Mouse (Mus musculus): ENCODE measurements around the gene Sept10. TPM values are rescaled to one million over a fixed set of nuclear protein-coding genes. Genes with fewer than 3 reads are reported as not detected.

Sept10 gene
- polyA plus RNA-seq, 1 experiment from 2014 or later: 19.1 TPM

DNA sequence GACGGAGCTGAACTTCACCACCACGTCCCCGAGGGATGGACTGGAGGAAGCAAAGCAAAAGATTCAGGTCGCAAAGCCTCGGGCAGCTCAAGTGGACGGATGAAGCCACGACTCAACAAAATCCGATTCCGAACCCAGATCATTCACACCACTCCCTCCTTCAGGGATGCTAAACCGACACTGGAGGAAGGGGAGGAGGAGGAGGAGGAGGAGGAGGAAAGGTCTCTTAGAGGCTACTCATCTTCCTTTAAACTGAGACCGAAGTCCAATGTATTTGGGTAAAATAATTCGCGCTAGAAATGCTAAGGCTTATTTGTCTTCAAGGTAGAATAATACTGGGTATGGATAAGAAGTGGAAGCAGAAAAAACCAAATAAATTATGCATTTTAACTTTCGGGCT is 1.7 kb upstream of the Sept10 start:
- peak overlapping the region; percentile 92 for H3K9ac ChIP-seq

DNA sequence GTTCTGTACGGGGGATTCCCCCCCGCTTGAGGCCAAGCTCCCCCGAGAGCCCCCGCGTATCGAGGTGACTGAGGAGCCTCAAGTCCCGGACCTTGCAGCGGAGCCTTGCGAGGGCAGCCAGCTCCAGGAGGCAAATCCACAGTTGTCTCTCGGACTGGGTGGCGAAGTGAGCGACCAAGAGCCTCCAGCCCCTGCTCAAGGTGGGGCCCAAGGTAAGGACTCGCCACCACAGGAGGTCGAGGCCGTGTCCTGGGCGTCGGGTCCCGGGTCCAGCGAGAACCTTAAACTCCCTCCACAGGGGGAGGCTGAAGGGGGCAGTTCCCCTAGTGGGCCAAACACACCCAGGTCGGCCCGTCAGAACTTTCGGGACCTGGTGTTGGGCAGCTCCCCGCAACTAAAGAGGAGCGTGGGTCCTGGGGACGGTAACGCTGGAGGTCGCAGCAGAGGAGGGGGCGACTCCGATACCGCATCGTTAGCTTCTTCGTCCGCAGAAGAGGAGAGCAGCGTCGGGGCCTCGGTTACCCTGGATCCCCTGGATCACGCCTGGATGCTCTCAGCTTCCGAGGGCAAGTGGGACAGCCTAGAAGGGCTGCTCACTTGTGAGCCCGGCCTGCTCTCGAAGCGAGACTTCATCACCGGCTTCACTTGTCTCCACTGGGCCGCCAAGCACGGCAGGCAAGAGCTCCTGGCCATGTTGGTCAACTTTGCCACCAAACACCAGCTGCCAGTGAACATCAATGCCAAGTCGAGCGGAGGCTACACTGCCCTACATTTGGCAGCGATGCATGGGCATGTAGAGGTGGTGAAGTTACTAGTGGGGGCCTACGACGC is 839 bp upstream of the Sept10 start:
- WGBS: 2% methylated on average over 48 of the region's 49 CpGs
- no peaks in the 10 kb centered on the region for H3K27me3 ChIP-seq
- peak overlapping the region; percentile 86 for H3K4me3 ChIP-seq
- peak overlapping the region; percentile 96 for H3K27ac ChIP-seq (replicated peaks)
- no peaks in the 10 kb centered on the region for H3K36me3 ChIP-seq
- no peaks in the 10 kb centered on the region for H3K9me3 ChIP-seq
- ATAC-seq (ENCODE audit: low read depth): peak; percentile 52; the same call in 1 of the 2 replicates
- H3K4me2 ChIP-seq: peak overlapping the region; percentile 100
- peak overlapping the region; percentile 92 for H3K9ac ChIP-seq
- H3K4me1 ChIP-seq (replicated peaks): peaks cover 41% of the 10 kb centered on the region

More for the DNA sequence above, 1.7 kb upstream of the Sept10 start:
- Histone ChIP-seq H3K9me3 (no peaks in the 10 kb centered on the region), H3K4me2 (peak overlapping the region; percentile 100), H3K4me1 (replicated peaks) (peaks cover 41% of the 10 kb centered on the region), H3K4me3 (peak overlapping the region; percentile 86), H3K36me3 (no peaks in the 10 kb centered on the region), H3K27me3 (no peaks in the 10 kb centered on the region), H3K27ac (replicated peaks) (no peak overlapping the region)
- 44% methylated on average over 14 of the region's 14 CpGs for WGBS
- no peak for ATAC-seq (ENCODE audit: low read depth)

DNA sequence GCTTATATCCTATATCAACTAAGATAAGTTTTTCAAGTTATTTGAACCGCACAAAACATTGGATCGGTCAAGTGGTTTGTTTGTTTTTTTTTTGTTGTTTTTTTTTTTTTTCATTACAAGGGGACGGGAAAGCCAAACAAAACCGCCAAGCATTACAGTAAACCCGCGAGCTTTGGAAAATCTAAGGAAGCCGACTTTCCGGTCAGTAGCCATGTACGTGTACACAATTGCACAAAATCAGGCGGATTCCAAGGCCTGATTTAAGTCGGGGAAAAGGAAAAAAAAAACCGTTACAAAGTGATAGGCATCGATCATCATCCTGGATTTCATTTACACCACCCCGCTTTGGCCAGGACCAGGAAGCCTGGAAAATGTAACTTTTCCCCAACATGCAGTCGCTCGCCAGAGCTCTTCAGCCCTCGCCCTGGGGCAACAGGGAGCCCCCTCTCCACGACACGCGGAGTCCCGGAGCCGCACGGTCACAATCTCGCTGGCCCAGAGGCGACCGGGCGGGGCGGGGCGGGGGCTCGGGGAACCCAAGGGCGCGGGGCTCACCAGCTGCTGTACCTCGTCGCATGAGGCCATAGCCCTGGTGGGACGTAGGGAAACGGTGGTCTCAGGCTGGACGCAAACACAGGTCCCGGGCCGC is 699 bp downstream of the Sept10 start:
- no peak for ATAC-seq (ENCODE audit: low read depth)
- 2% methylated on average over 39 of the region's 39 CpGs for WGBS
- peak overlapping the region; percentile 86 for H3K4me3 ChIP-seq
- peak overlapping the region; percentile 92 for H3K9ac ChIP-seq
- H3K4me1 ChIP-seq (replicated peaks): peaks cover 41% of the 10 kb centered on the region
- H3K27me3 ChIP-seq: no peaks in the 10 kb centered on the region
- H3K36me3 ChIP-seq: no peaks in the 10 kb centered on the region
- peak overlapping the region; percentile 100 for H3K4me2 ChIP-seq
- no peaks in the 10 kb centered on the region for H3K9me3 ChIP-seq
- H3K27ac ChIP-seq (replicated peaks): peak overlapping the region; percentile 96

DNA sequence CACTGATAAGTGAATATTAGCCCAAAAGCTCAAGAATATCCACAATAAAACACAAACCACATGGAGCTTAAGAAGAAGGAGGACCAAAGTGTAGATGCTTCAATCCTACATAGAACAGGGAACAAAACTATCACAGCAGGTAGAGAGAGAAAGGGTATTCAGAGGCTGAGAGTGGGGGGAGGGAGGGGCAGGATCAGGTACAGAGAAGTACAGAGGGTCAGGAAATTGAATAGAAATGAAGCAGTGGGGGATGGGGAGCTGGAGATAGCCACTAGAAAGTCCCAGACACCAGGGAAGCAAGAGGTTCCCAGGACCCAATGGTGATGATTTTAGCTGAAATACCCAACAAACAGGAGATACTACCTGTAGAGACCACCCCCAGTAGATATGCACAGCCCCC is 21.6 kb downstream of the Sept10 start:
- H3K9ac ChIP-seq: no peak overlapping the region
- H3K4me2 ChIP-seq: no peak overlapping the region
- no peak for ATAC-seq (ENCODE audit: low read depth)
- no peaks in the 10 kb centered on the region for H3K36me3 ChIP-seq
- no peak overlapping the region for H3K4me3 ChIP-seq
- H3K27me3 ChIP-seq: no peaks in the 10 kb centered on the region
- no peak overlapping the region for H3K27ac ChIP-seq (replicated peaks)
- H3K9me3 ChIP-seq: no peaks in the 10 kb centered on the region
- H3K4me1 ChIP-seq (replicated peaks): peaks cover 11% of the 10 kb centered on the region

DNA sequence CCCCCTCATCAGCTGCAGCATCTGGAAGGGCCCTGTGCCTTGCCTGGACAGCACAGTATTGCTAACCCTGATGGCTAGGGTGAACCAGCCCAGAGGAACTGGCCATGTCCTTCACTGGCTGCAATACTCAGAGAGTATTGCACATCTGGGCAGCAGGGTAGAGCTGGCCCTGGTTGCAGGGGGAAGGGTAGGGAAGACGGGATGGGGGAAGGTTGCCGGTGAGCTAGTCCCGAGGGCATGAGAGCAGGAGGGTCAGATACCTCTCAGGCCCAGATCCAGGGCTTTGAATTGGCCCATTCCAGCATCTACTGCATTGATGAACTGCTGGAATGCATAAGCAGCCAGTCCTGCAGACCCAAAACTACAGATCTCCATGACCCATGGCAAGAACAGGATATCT is 24.9 kb downstream of the Sept10 start:
- Histone ChIP-seq H3K9ac (no peak overlapping the region), H3K4me1 (replicated peaks) (peaks cover 16% of the 10 kb centered on the region), H3K4me3 (no peak overlapping the region), H3K27ac (replicated peaks) (no peak overlapping the region), H3K4me2 (no peak overlapping the region), H3K27me3 (no peaks in the 10 kb centered on the region), H3K36me3 (no peaks in the 10 kb centered on the region), H3K9me3 (no peaks in the 10 kb centered on the region)
- no peak for ATAC-seq (ENCODE audit: low read depth)
- 96% methylated on average over 3 of the region's 3 CpGs for WGBS

DNA sequence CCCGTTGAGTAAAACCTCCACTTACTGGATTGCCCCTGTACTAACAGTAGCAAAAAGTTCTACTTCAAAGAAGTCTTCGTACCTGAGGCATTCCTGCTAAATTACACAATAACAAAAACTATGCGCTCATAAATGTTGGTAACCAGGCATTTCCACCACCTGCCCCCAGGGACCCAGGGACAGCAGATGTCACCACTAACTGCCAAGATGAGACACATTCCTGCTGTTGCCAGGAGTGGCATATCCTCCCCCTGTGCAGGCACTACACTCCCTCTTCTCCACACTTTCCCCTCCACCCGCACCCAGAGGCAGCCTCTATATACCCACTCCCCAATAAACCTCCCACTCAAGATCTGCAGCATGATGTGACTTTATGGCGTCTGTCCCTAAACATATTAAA is 26.8 kb downstream of the Sept10 start:
- Histone ChIP-seq H3K4me1 (replicated peaks) (peaks cover 16% of the 10 kb centered on the region), H3K27ac (replicated peaks) (no peak overlapping the region), H3K9me3 (no peaks in the 10 kb centered on the region), H3K9ac (no peak overlapping the region), H3K4me3 (no peak overlapping the region), H3K4me2 (no peak overlapping the region), H3K27me3 (no peaks in the 10 kb centered on the region), H3K36me3 (no peaks in the 10 kb centered on the region)
- no peak for ATAC-seq (ENCODE audit: low read depth)
- 63% methylated on average over 5 of the region's 5 CpGs for WGBS

DNA sequence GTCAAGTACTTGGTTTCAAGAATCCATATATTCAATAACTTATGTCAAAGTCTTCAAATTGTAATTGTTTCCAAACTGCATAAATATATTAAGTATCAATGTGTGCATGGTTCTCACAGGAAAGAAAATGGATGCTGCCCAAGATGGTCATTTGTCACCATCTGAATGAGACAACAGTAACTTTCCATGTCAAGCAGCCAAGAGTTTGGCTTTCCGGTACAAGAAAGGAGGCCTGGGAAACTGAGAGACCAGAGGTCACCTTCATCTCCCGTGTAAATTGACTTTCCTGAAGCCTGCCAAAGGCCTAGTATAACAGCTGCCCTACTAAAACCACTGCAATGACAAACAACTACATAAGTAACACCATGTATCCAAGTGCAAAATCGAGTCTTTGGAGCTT is 39.3 kb downstream of the Sept10 start:
- Histone ChIP-seq H3K36me3 (0 out of 2 replicates have a peak, but pooled peaks cover 9% of the 10 kb centered on the region), H3K27me3 (no peaks in the 10 kb centered on the region), H3K4me3 (no peak overlapping the region), H3K27ac (replicated peaks) (no peak overlapping the region), H3K9ac (no peak overlapping the region), H3K4me1 (replicated peaks) (no peaks in the 10 kb centered on the region), H3K9me3 (no peaks in the 10 kb centered on the region), H3K4me2 (no peak overlapping the region)
- no peak for ATAC-seq (ENCODE audit: low read depth)
- 76% methylated on average over 3 of the region's 3 CpGs for WGBS

DNA sequence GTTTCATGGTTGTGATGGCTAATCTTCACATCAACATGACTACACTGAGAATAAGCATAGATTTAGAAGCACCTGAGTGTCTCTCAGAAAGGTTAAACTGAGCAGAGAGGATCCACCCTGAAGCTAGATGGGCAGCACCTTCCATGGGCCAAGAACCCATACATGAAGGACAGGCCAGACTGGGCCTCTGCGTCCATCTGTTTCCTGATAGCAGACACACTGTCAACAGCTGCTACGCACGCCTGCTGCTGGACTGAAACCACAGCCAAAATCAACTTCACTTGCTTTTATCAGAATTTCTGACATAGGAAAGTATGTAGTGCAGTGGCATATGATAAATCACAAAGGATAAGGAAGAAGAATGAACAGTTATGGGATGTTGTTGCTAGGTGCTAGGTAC is 42.0 kb downstream of the Sept10 start:
- no peak overlapping the region for H3K9ac ChIP-seq
- H3K4me1 ChIP-seq (replicated peaks): no peaks in the 10 kb centered on the region
- H3K4me3 ChIP-seq: no peak overlapping the region
- H3K27me3 ChIP-seq: no peaks in the 10 kb centered on the region
- H3K9me3 ChIP-seq: no peaks in the 10 kb centered on the region
- H3K36me3 ChIP-seq: peaks cover 12% of the 10 kb centered on the region; the same call in 1 of the 2 replicates
- 83% methylated on average over 3 of the region's 3 CpGs for WGBS
- no peak overlapping the region for H3K27ac ChIP-seq (replicated peaks)
- no peak overlapping the region for H3K4me2 ChIP-seq
- ATAC-seq (ENCODE audit: low read depth): no peak

DNA sequence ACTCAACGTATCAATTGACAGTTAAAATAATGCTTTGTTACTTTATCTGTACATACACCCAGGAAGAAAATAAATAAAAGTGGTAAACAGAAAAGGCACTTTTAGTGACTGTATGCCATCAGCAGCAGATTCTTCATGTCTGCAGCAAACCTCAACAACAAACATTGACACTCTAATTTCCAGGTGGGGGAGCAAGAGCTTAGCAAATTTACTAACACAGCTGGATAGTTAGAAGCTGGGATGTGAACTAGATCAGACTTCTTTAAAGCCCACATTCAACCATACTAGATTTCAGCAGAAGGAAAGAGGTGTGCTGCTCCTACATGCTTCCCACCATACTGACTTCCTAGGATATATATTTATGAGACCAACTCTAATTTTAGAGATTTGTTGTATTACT is 49.1 kb downstream of the Sept10 start:
- WGBS: 91% methylated on average over 1 of the region's 1 CpGs
- Histone ChIP-seq H3K4me2 (no peak overlapping the region), H3K27me3 (no peaks in the 10 kb centered on the region), H3K36me3 (peaks cover 22% of the 10 kb centered on the region; the same call in 1 of the 2 replicates), H3K4me3 (no peak overlapping the region), H3K4me1 (replicated peaks) (no peaks in the 10 kb centered on the region), H3K27ac (replicated peaks) (no peak overlapping the region), H3K9me3 (no peaks in the 10 kb centered on the region), H3K9ac (no peak overlapping the region)
- no peak for ATAC-seq (ENCODE audit: low read depth)

DNA sequence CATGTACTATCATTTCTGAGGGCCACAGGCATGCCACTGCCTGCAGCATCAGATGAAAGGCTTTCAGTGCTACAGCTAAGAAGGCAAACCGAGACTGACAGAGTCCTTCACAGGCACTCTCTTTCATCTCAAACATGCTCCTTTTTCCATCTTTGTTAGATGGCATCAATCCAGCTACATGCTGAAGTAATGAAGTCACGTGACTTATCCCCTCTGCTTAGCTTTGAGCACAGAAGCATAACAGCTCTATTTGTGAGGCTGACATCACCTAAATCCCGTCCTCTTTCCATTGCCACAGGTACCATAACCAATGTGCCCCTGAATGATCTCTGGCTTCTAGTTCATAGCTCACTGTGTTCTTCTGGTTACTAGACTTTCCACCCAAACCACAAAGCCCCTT is 50.6 kb downstream of the Sept10 start:
- no peak for ATAC-seq (ENCODE audit: low read depth)
- Histone ChIP-seq H3K9me3 (no peaks in the 10 kb centered on the region), H3K27ac (replicated peaks) (no peak overlapping the region), H3K27me3 (no peaks in the 10 kb centered on the region), H3K4me2 (no peak overlapping the region), H3K36me3 (peaks cover 20% of the 10 kb centered on the region), H3K4me3 (no peak overlapping the region), H3K9ac (no peak overlapping the region), H3K4me1 (replicated peaks) (no peaks in the 10 kb centered on the region)
- WGBS: 74% methylated on average over 3 of the region's 3 CpGs

DNA sequence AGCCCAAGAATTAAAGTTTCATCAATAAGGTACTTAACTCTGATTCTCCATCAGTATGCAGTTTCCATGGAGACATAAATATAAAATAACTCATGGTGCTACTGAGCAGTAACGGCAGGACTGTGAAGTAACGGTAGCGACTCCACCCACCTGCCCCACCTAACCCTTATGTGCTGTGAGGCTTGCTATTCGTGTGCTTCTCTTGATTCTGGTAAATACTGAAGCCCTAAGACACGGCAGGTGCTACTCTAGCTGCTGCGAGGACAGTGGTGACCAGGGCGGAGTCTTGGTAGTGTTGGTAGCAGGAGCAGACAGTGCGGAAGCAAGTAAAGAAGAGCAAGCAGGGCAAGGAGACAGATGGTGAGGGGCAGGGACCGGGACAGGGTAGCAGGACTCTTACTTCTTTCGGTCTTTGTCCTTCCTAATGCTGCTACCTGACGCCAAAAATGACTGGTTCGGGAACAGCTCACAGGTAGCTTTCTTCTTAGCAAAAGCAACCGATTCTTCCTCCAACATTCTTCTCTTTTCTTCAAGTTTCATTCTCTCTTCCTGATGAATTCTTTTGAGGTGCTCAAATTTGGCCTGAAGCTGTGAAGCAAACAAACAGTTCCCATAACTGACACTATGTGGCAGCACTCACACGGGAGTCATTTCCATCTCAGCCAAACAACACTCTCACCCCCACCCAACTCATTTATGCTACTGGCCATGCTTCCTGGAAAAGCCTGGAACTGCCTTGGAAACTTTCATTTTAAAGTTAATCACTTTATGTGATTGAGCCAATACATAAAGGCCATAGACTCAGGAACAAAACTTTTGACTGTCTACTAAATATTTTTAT is 55.3 kb downstream of the Sept10 start:
- no peak overlapping the region for H3K27ac ChIP-seq (replicated peaks)
- no peak overlapping the region for H3K4me2 ChIP-seq
- no peaks in the 10 kb centered on the region for H3K27me3 ChIP-seq
- H3K4me1 ChIP-seq (replicated peaks): no peaks in the 10 kb centered on the region
- H3K9me3 ChIP-seq: no peaks in the 10 kb centered on the region
- no peak overlapping the region for H3K9ac ChIP-seq
- H3K36me3 ChIP-seq: peaks cover 20% of the 10 kb centered on the region; the same call in 1 of the 2 replicates
- WGBS: 71% methylated on average over 14 of the region's 14 CpGs
- ATAC-seq (ENCODE audit: low read depth): no peak
- H3K4me3 ChIP-seq: no peak overlapping the region
